Mouse (Mus musculus) intestine, embryonic 15.5 days (tissue): Measurements from ENCODE around the gene Ehd1. TPM values are rescaled to one million over a fixed set of nuclear protein-coding genes. Genes with fewer than 3 reads are reported as not detected.
A peak's percentile ranks its signal among the peaks of the same experiment; 100 is the strongest.
"Not testable (repeated sequence)": the region's sequence is repeated elsewhere in the genome, so short reads cannot be mapped to it uniquely, and the experiment has no call there.

Experiments
- ATAC-seq: fragments of 200-750 bp; cut with Nextera tagmentation; 2 replicates; pipeline ENCODE4 v1.8.0; 2017; ENCODE audit warnings: moderate TSS enrichment, moderate library complexity
- H3K27ac ChIP-seq: fragments of 300-500 bp; sonication (generic); 2 replicates; pipeline ENCODE4 v1.5.1; 2015; ENCODE audit warnings: mild to moderate bottlenecking, inconsistent platforms
- H3K27me3 ChIP-seq: fragments of 300-500 bp; sonication (generic); replicated peaks from 2 replicates; pipeline ENCODE4 v1.6.1; 2015; ENCODE audit warnings: inconsistent platforms
- H3K36me3 ChIP-seq: fragments of 300-500 bp; sonication (generic); 2 replicates; pipeline ENCODE4 v1.6.1; 2015; ENCODE audit warnings: inconsistent platforms
- H3K4me1 ChIP-seq: fragments of 300-500 bp; sonication (generic); replicated peaks from 2 replicates; pipeline ENCODE4 v1.6.1; 2015; ENCODE audit warnings: inconsistent platforms
- H3K4me2 ChIP-seq: fragments of 300-500 bp; sonication (generic); replicated peaks from 2 replicates; pipeline ENCODE4 v1.6.1; 2015; ENCODE audit warnings: mild to moderate bottlenecking, inconsistent platforms
- H3K4me3 ChIP-seq: fragments of 300-500 bp; sonication (generic); replicated peaks from 2 replicates; pipeline ENCODE4 v1.5.1; 2015; ENCODE audit warnings: inconsistent platforms
- H3K9ac ChIP-seq: fragments of 300-500 bp; sonication (generic); 2 replicates; pipeline ENCODE4 v1.6.1; 2015; ENCODE audit warnings: inconsistent platforms
- H3K9me3 ChIP-seq: fragments of 300-500 bp; sonication (generic); 2 replicates; pipeline ENCODE4 v1.6.1; 2016; ENCODE audit warnings: inconsistent platforms
- WGBS: fragments of 180-500 bp; shearing (Covaris S2); methylation state at CpG from one replicate; pipeline ENCODE4 v1.1.7; 2015; 5-methylcytosine and 5-hydroxymethylcytosine counted together
- polyA plus RNA-seq: library from polyadenylated mRNA; unstranded; fragments of >200 nt; fragmentation: Nextera tagmentation; extraction: Ambion mirVana; gene quantifications from 2 replicates; pipeline ENCODE4 v1.2.1, GENCODE M21; 2015

Gene Ehd1
- polyA plus RNA-seq, 1 experiment from 2014 or later = 88.8 TPM

GRCm38 (mm10) chr19:6285632-6286433 is 9.3 kb downstream of the Ehd1 start:
- peak; percentile 78 for ATAC-seq
- H3K9ac ChIP-seq = no peak overlapping the region; the same call in 1 of the 2 replicates
- no peak overlapping the region for H3K4me3 ChIP-seq
- peaks cover 21% of the 10 kb centered on the region for H3K36me3 ChIP-seq
- H3K4me2 ChIP-seq = peak overlapping the region; percentile 36
- WGBS = 59% methylated on average over 7 of the region's 7 CpGs
- peaks cover 47% of the 10 kb centered on the region for H3K4me1 ChIP-seq
- no peaks in the 10 kb centered on the region for H3K27me3 ChIP-seq
- no peaks in the 10 kb centered on the region for H3K9me3 ChIP-seq
- H3K27ac ChIP-seq = peak overlapping the region; percentile 66

- Histone ChIP-seq H3K4me3 (no peak overlapping the region), H3K9me3 (no peaks in the 10 kb centered on the region), H3K4me1 (peaks cover 51% of the 10 kb centered on the region), H3K36me3 (peaks cover 16% of the 10 kb centered on the region; the same call in 1 of the 2 replicates), H3K4me2 (no peak overlapping the region), H3K27ac (peak overlapping the region; percentile 66; the same call in 1 of the 2 replicates), H3K9ac (no peak overlapping the region), H3K27me3 (no peaks in the 10 kb centered on the region)
- 86% methylated on average over 19 of the region's 19 CpGs for WGBS
- ATAC-seq = no peak
These were observed 10.2 kb downstream of the Ehd1 start for GRCm38 (mm10) chr19:6286434-6287401.

- no peak for ATAC-seq
- no peak overlapping the region for H3K9ac ChIP-seq
- WGBS = 66% methylated on average over 13 of the region's 13 CpGs
- H3K4me3 ChIP-seq = no peak overlapping the region
- no peak overlapping the region for H3K27ac ChIP-seq
- H3K27me3 ChIP-seq = no peaks in the 10 kb centered on the region
- peaks cover 11% of the 10 kb centered on the region; the same call in 1 of the 2 replicates for H3K36me3 ChIP-seq
- no peak overlapping the region for H3K4me2 ChIP-seq
- no peaks in the 10 kb centered on the region for H3K9me3 ChIP-seq
- peaks cover 49% of the 10 kb centered on the region for H3K4me1 ChIP-seq
These were observed 11.8 kb downstream of the Ehd1 start for GRCm38 (mm10) chr19:6288236-6288894.

GRCm38 (mm10) chr19:6289696-6290238 is 13.2 kb downstream of the Ehd1 start:
- WGBS = 90% methylated on average over 14 of the region's 14 CpGs
- H3K9me3 ChIP-seq = no peaks in the 10 kb centered on the region
- H3K4me1 ChIP-seq = peaks cover 41% of the 10 kb centered on the region
- H3K27ac ChIP-seq = no peak overlapping the region; the same call in 1 of the 2 replicates
- H3K9ac ChIP-seq = no peak overlapping the region
- no peak for ATAC-seq
- no peaks in the 10 kb centered on the region for H3K27me3 ChIP-seq
- H3K4me3 ChIP-seq = no peak overlapping the region
- no peak overlapping the region for H3K4me2 ChIP-seq
- H3K36me3 ChIP-seq = peaks cover 13% of the 10 kb centered on the region

GRCm38 (mm10) chr19:6290720-6291116 is 14.2 kb downstream of the Ehd1 start:
- Histone ChIP-seq H3K36me3 (peaks cover 21% of the 10 kb centered on the region), H3K27ac (peak overlapping the region; percentile 92), H3K4me1 (peaks cover 32% of the 10 kb centered on the region)
- WGBS = 82% methylated on average over 5 of the region's 6 CpGs
- not testable (repeated sequence) for ATAC-seq, H3K4me2 ChIP-seq, H3K4me3 ChIP-seq, H3K27me3 ChIP-seq, H3K9ac ChIP-seq, H3K9me3 ChIP-seq

GRCm38 (mm10) chr19:6291117-6291781 is 14.7 kb downstream of the Ehd1 start:
- Histone ChIP-seq H3K9me3 (no peaks in the 10 kb centered on the region), H3K9ac (peak overlapping the region; percentile 29; the same call in 1 of the 2 replicates), H3K27ac (peak overlapping the region; percentile 92), H3K36me3 (peaks cover 26% of the 10 kb centered on the region), H3K4me1 (peaks cover 27% of the 10 kb centered on the region), H3K27me3 (no peaks in the 10 kb centered on the region), H3K4me3 (no peak overlapping the region), H3K4me2 (peak overlapping the region; percentile 26; the same call in 1 of the 2 replicates)
- WGBS = 62% methylated on average over 10 of the region's 10 CpGs
- peak; percentile 94 for ATAC-seq

GRCm38 (mm10) chr19:6292262-6292661 is 15.7 kb downstream of the Ehd1 start:
- Histone ChIP-seq H3K4me1 (peaks cover 24% of the 10 kb centered on the region), H3K4me3 (no peak overlapping the region), H3K9ac (0 out of 2 replicates have a peak overlapping the region, but pooled peaks have one; percentile 20), H3K27ac (peak overlapping the region; percentile 92), H3K36me3 (peaks cover 24% of the 10 kb centered on the region), H3K27me3 (no peaks in the 10 kb centered on the region), H3K9me3 (no peaks in the 10 kb centered on the region), H3K4me2 (no peak overlapping the region)
- ATAC-seq = no peak
- 82% methylated on average over 5 of the region's 5 CpGs for WGBS

GRCm38 (mm10) chr19:6294301-6294700 is 17.8 kb downstream of the Ehd1 start:
- no peak overlapping the region for H3K4me2 ChIP-seq
- ATAC-seq = no peak
- 91% methylated on average over 17 of the region's 17 CpGs for WGBS
- H3K27ac ChIP-seq = no peak overlapping the region
- peaks cover 39% of the 10 kb centered on the region for H3K36me3 ChIP-seq
- H3K9ac ChIP-seq = no peak overlapping the region
- no peaks in the 10 kb centered on the region for H3K27me3 ChIP-seq
- H3K9me3 ChIP-seq = no peaks in the 10 kb centered on the region
- H3K4me1 ChIP-seq = peaks cover 17% of the 10 kb centered on the region
- H3K4me3 ChIP-seq = no peak overlapping the region

GRCm38 (mm10) chr19:6296551-6297210 is 20.2 kb downstream of the Ehd1 start:
- H3K9ac ChIP-seq = no peak overlapping the region
- peaks cover 40% of the 10 kb centered on the region for H3K36me3 ChIP-seq
- peaks cover 6% of the 10 kb centered on the region for H3K4me1 ChIP-seq
- H3K9me3 ChIP-seq = no peaks in the 10 kb centered on the region
- no peak overlapping the region for H3K4me2 ChIP-seq
- ATAC-seq = no peak
- no peaks in the 10 kb centered on the region for H3K27me3 ChIP-seq
- H3K27ac ChIP-seq = no peak overlapping the region
- no peak overlapping the region for H3K4me3 ChIP-seq
- WGBS = 89% methylated on average over 5 of the region's 5 CpGs

- Histone ChIP-seq H3K9me3 (no peaks in the 10 kb centered on the region), H3K4me2 (no peak overlapping the region), H3K27me3 (no peaks in the 10 kb centered on the region), H3K4me1 (no peaks in the 10 kb centered on the region), H3K9ac (no peak overlapping the region), H3K27ac (0 out of 2 replicates have a peak overlapping the region, but pooled peaks have one; percentile 19), H3K4me3 (no peak overlapping the region), H3K36me3 (peaks cover 40% of the 10 kb centered on the region)
- 80% methylated on average over 9 of the region's 9 CpGs for WGBS
- no peak for ATAC-seq
These were observed 21.1 kb downstream of the Ehd1 start for GRCm38 (mm10) chr19:6297641-6298040.

- no peaks in the 10 kb centered on the region for H3K27me3 ChIP-seq
- WGBS = 83% methylated on average over 4 of the region's 4 CpGs
- H3K9me3 ChIP-seq = no peaks in the 10 kb centered on the region
- no peak overlapping the region for H3K4me3 ChIP-seq
- no peak overlapping the region for H3K9ac ChIP-seq
- 0 out of 2 replicates have a peak overlapping the region, but pooled peaks have one; percentile 44 for H3K27ac ChIP-seq
- H3K4me1 ChIP-seq = no peaks in the 10 kb centered on the region
- H3K4me2 ChIP-seq = no peak overlapping the region
- H3K36me3 ChIP-seq = peaks cover 40% of the 10 kb centered on the region
- no peak for ATAC-seq
These were observed 22.5 kb downstream of the Ehd1 start for GRCm38 (mm10) chr19:6299003-6299402.
